Mouse (Mus musculus) olfactory bulb, adult 2 months (tissue): ENCODE measurements at regions not wholly inside any gene's neighbourhood (a gene's known extent, or its start where the extent isn't known, plus 50 kb on each side); places are given as distances from the start of the nearest gene placed in this dataset.

Source experiments
- H3K27ac ChIP-seq: fragments of 200-500 bp; 2 replicates; pipeline ENCODE4 v1.5.1; 2012; ENCODE audit warnings: low read depth, low read length; ENCODE audit not compliant: insufficient read depth
- H3K4me1 ChIP-seq: fragments of 200-500 bp; 2 replicates; pipeline ENCODE4 v1.6.1; 2012; ENCODE audit warnings: low read length; ENCODE audit not compliant: control insufficient read depth, insufficient read depth
- H3K4me3 ChIP-seq: fragments of 200-500 bp; 2 replicates; pipeline ENCODE4 v1.5.1; 2012; ENCODE audit warnings: mild to moderate bottlenecking, low read depth, low read length, moderate library complexity; ENCODE audit not compliant: insufficient read depth
- CTCF ChIP-seq: fragments of 200-500 bp; IDR thresholded peaks from 2 replicates; pipeline ENCODE4 v1.5.1; 2012; ENCODE audit warnings: low read depth, mild to moderate bottlenecking, low read length, moderate library complexity; ENCODE audit not compliant: insufficient read depth
- POLR2A ChIP-seq: fragments of 200-500 bp; IDR thresholded peaks from 2 replicates; pipeline ENCODE4 v1.6.1; 2012; ENCODE audit warnings: mild to moderate bottlenecking, low read depth, low read length, moderate library complexity; ENCODE audit not compliant: insufficient read depth
- WGBS: fragments of 180-500 bp; shearing (Covaris S2); methylation state at CpG from one replicate; pipeline ENCODE4 v1.1.7; 2018; 5-methylcytosine and 5-hydroxymethylcytosine counted together

DNA sequence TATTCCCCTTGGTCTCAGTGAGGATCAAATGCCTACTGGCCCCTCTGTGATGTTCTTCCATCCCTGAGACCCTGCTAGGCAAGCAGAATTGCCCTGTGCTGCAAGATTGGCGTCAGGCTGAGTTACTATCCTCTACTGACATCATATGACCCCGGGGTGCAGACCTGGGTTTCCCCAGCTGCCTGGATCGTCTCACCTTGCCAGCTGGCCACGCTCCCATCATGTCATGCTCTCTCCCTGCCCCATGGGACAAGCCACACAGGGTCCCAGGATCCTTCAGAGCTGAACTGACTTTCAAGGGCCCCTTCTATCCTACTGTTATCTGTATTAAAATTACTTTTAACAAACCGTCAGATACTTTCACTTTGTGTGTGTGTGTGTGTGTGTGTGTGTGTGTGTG lies 72.6 kb upstream of the Dio3 start:
- no peak for TF ChIP-seq POLR2A
- no peak for TF ChIP-seq CTCF
- WGBS = 75% methylated on average over 5 of the region's 5 CpGs

DNA sequence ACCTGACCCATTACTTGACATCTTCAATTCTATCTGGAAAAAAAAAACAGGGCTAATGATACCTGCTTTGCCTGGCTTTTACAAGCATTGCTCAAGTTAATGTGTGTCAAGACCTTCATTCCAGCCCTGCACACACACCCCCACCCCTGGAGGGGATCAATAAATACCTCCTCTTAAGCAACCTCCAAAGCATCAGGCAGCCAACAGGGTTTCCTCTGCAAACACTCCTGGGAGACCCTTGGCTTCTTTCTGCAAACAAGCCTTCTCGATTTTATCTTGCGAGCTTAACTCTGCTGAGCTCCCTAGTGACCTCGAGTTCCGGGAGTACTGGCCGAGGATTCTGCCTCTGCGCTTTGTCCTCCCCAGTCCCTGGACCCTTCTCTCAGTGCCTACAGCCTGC lies 72.1 kb upstream of the Dio3 start:
- H3K4me1 ChIP-seq = no peaks in the 10 kb centered on the region
- H3K27ac ChIP-seq = no peak overlapping the region
- no peak overlapping the region for H3K4me3 ChIP-seq
- 55% methylated on average over 6 of the region's 6 CpGs for WGBS
- TF ChIP-seq POLR2A = no peak
- TF ChIP-seq CTCF = no peak

More for the DNA sequence above, 72.6 kb upstream of the Dio3 start:
- no peak overlapping the region for H3K4me3 ChIP-seq
- no peak overlapping the region for H3K27ac ChIP-seq
- no peaks in the 10 kb centered on the region for H3K4me1 ChIP-seq

- WGBS = 73% methylated on average over 9 of the region's 9 CpGs
- H3K4me3 ChIP-seq = no peak overlapping the region
Measured at GRCm38 (mm10) chr12:110207246-110207852, 71.5 kb upstream of the Dio3 start.

DNA sequence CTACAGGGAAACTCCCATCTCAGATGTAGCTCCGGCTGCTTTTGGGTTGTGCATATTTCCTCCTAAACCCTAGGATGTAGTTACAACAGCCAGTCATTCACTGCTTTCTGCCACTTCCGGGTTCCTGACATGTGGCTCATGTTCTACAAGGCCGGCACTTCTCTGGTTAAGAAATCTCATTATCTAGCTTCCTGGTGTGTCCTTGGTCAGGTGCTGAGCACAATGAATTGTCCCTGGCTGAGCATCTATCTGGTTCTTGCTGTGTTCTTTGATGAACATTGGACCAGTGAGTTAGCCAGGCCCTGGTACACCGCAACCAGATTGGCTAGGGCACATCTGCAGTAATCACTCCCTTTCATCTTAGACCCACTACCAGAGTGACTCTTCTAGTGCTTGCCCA lies 66.2 kb upstream of the Dio3 start:
- Histone ChIP-seq H3K27ac (no peak overlapping the region), H3K4me1 (peaks cover 3% of the 10 kb centered on the region; the same call in 1 of the 2 replicates), H3K4me3 (no peak overlapping the region)
- no peak for TF ChIP-seq POLR2A
- TF ChIP-seq CTCF = no peak
- WGBS = 86% methylated on average over 4 of the region's 4 CpGs

More at GRCm38 (mm10) chr12:110207246-110207852, 71.5 kb upstream of the Dio3 start:
- TF ChIP-seq POLR2A (no peak), CTCF (no peak)
- Histone ChIP-seq H3K27ac (no peak overlapping the region), H3K4me1 (no peaks in the 10 kb centered on the region)

DNA sequence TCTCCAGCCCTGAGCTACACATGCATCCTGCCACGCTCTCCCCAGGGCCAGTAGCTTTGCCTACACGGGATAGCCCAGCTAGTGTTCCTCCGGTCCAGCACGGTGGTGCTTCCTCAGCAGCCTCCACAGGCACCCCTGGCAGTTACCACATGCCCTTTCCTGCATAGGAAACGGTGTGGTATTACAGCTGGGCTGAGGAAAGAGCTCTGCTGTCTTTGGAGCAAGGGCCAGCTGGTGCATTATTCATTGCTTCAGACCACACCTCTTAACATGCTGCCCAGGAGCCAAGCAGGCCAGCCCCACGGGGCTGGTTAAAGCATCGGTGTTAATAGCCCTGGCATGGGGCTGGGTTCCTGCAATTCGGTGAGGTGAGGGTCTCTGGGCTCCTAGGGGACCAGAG lies 64.0 kb upstream of the Dio3 start:
- no peak for TF ChIP-seq CTCF
- no peak overlapping the region for H3K27ac ChIP-seq
- 55% methylated on average over 8 of the region's 8 CpGs for WGBS
- H3K4me3 ChIP-seq = no peak overlapping the region
- H3K4me1 ChIP-seq = peaks cover 3% of the 10 kb centered on the region; the same call in 1 of the 2 replicates

DNA sequence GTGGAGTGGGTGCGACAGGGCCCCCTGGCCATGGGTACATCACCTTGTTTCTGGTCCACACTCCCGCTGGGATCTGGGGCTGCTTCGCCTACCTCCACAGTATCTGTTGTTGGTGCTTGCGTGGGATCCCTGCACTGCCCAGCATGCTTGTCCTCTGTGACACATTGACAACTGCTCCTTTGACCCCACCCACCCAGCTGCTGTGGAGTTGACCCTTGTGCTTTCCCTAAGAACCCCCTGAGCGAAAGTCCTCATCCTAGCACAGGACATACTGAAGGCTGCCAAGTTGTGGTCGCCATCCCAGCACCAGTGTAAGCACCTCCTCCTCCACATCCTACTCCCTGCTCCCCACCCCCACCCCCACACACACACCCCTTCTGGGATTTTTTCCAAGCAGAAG lies 63.6 kb upstream of the Dio3 start:
- TF ChIP-seq CTCF = no peak
- TF ChIP-seq POLR2A = no peak
- Histone ChIP-seq H3K4me3 (no peak overlapping the region), H3K4me1 (peaks cover 3% of the 10 kb centered on the region; the same call in 1 of the 2 replicates), H3K27ac (no peak overlapping the region)
- WGBS = 84% methylated on average over 6 of the region's 6 CpGs

- Histone ChIP-seq H3K27ac (no peak overlapping the region), H3K4me3 (no peak overlapping the region), H3K4me1 (peaks cover 3% of the 10 kb centered on the region)
- 88% methylated on average over 8 of the region's 8 CpGs for WGBS
- TF ChIP-seq CTCF (no peak), POLR2A (no peak)
Measured at GRCm38 (mm10) chr12:110219750-110220149, 59.1 kb upstream of the Dio3 start.

GRCm38 (mm10) chr12:110220516-110220915 lies 58.4 kb upstream of the Dio3 start:
- 71% methylated on average over 8 of the region's 8 CpGs for WGBS
- Histone ChIP-seq H3K4me1 (no peaks in the 10 kb centered on the region; the same call in 1 of the 2 replicates), H3K27ac (no peak overlapping the region), H3K4me3 (no peak overlapping the region)
- no peak for TF ChIP-seq POLR2A
- TF ChIP-seq CTCF = no peak

- no peak overlapping the region for H3K27ac ChIP-seq
- 57% methylated on average over 4 of the region's 4 CpGs for WGBS
- no peak overlapping the region for H3K4me3 ChIP-seq
- H3K4me1 ChIP-seq = no peaks in the 10 kb centered on the region; the same call in 1 of the 2 replicates
- TF ChIP-seq CTCF (no peak), POLR2A (no peak)
Measured at GRCm38 (mm10) chr12:110221184-110221583, 57.7 kb upstream of the Dio3 start.

DNA sequence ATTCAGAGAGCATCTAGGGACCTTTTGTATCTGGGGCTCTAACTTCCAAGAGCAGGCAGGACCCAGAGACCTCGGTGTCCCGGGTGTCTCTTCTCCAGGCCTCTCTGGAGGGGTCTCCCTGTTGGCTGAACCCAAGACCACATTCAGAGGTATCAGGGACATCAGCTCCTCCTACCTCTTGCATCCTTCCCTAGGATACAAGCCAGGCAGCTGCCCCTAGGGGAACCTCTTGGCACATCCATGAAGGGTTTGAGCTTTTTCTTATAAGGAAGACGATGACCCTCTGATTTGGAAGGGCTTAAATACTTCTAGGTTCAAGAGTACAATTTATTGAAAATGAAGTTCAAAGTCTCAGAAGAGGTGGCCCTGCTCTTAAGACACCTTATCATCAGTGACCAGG lies 57.2 kb upstream of the Dio3 start:
- Histone ChIP-seq H3K4me1 (no peaks in the 10 kb centered on the region; the same call in 1 of the 2 replicates), H3K27ac (no peak overlapping the region), H3K4me3 (no peak overlapping the region)
- TF ChIP-seq CTCF (no peak), POLR2A (no peak)
- WGBS = 48% methylated on average over 3 of the region's 3 CpGs
